Mouse (Mus musculus) left cerebral cortex, adult 8-10 months (tissue): ENCODE results near the gene Kmt2d. TPM values are rescaled to one million over a fixed set of nuclear protein-coding genes. Genes with fewer than 3 reads are reported as not detected.
"Not testable (repeated sequence)": the region's sequence is repeated elsewhere in the genome, so short reads cannot be mapped to it uniquely, and the experiment has no call there.

Source experiments
- DNase-seq, 2 experiments: peaks; one replicate each; pipeline ENCODE4 v3.0.0; 2022; ENCODE audit warnings: low spot score in 2 of 2
- total RNA-seq, 4 experiments: library from RNA; stranded (reverse); gene quantifications; 2 replicates each; pipeline ENCODE4 v1.2.4; 2022

Gene Kmt2d
- total RNA-seq, 4 experiments from 2014 or later: 65.4 to 88.7 (median 76.5) TPM

DNA sequence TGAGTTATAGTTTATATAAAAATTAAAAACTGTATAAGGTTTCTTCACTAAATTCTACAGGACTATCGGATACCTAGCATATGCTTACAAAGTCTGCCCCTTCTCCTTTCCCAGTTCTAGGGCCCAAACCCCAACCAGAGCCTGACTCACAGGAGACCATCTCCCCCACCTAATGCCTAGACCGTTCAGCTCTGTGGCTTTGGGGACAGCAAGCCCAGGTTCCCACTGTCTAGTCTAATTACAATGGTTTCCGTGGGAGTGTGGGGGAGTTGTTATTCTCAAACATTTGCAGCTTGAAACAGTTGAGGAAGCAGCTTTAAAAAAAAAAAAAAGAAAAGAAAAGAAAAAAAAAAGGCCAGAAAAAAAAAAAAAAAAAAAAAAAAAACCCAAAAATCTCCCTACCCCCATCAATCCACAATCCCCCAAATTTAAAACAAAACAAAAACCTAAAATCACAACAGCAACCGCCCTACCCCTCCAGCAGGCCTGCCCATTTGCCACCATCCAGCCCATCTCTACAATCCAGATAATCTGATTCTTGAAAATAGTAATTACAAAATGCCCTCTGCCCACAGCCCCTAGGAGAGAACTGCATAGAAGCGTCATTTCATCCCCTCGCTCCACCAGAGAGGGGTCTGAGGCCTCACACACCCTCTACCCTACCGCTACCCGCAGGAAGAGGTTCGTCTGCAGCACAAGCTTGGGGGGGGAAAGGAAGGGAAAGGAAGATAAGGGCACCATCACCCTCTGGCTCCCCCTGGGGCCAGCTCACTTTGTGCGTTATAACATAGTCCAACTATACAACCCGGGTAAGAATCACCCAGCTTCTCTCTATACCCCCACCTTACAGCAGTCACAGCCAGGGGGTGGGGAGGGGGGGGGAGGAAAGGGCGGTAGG lies 38.6 kb downstream of the Kmt2d start:
- no peak for DNase-seq

DNA sequence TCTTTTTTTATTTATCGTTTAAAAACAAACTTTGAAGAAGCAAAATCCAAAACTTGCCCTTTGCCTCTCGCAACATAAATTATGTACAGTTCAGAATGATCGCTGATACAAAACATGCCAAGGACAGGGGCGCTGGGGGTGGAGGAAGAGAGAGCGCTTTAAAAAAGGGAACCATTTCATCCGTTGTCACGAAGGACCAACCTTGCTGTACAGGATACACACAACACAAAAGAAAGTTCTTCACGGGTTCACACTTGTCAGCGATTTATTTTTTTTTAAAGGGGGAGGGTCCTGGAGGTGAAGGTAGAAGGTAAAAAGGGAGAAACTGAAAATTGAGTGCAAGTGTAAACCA lies 39.3 kb downstream of the Kmt2d start:
- no peak for DNase-seq

- peak; percentile 87 to 92 for DNase-seq
Measured at GRCm38 (mm10) chr15:98830736-98831683, 40.0 kb downstream of the Kmt2d start, which contains the start of gene Prkag1. Gene Prkag1 (minus strand): TSS chr15:98831521.

DNA sequence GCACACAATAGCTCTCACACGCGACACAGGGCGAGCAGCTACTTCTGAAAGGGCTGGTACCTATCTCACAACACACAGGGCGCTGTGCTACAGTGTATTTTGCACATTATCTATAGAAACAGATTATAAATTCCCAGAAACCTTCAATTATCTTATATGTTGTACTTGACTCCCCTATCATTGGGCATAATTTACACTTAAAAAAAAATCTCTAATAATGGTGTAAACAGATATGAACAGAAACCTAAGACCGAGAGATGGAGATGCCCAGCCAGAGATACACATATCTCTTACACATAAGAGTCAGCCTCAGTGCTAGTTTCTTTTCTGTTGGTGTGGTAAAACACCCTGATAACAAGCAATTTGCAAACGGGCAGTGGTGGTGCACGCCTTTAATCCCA lies 43.4 kb downstream of the Kmt2d start:
- no peak for DNase-seq

- no peak for DNase-seq
Measured at GRCm38 (mm10) chr15:98823434-98823833, 47.6 kb downstream of the Kmt2d start.

DNA sequence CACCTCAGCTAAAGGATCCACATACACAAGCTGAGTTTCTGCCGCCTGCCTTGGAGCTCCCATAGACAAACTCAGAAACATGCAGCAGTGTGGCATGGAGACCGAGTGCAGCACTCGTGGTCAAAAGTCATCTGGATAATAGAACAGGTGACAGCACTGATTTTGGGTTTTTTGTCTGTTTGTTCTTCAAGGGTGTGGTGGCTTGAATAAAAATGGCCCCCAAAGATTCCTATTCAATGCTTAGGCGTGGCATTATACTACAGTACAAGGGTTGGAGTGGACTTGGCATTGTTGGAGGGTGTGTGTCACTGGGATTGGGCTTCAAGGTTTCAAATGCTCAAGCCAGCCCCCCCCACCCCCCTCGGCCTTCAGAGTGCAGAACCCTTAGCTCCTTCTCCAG lies 48.9 kb downstream of the Kmt2d start:
- no peak for DNase-seq

DNA sequence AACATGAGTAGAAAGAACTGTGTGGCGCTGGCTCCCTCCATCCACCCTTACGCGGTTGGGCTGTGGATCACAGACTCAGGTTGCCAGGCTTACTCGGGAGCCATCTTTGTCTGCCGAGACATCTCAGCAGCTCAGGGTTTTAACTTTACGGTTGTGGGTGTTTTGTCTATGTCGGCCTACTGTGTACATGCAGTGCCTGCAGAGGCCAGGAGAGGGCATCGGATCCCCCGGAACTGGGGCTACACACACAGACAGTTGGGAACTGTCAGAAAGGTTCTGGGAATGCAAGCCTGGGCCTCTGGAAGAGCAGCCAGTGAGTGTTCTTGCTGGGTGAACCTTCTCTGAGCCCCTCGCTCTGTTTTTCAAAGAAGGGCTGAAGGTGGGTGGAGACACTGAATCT lies 49.6 kb downstream of the Kmt2d start:
- no peak for DNase-seq

DNA sequence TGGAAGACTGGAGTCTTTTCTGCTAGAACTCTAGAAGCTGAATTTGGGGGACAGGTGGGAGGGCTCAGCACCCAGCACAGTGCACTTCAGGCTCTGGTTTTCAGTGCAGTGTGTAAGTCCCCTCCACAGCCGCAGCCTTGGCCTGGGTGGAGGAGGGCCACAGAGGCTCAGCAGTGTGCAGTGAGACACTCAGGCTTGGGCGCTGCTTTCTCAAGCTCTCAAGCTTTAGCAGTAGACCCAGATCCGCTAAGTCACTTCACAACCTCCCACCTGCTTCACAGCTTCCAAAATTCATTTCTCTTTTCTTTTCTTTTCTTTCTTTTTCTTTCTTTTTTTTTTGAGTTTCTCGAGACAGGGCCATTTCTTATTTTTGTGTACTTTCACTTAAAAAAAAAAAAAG lies 50.1 kb downstream of the Kmt2d start:
- DNase-seq: no peak

- no peak for DNase-seq
Measured at GRCm38 (mm10) chr15:98818171-98818570, 52.8 kb downstream of the Kmt2d start.

- DNase-seq: peak in 1 of 2 experiments; percentile 83
Measured at GRCm38 (mm10) chr15:98812741-98813424, 58.1 kb downstream of the Kmt2d start.

GRCm38 (mm10) chr15:98810212-98810611 lies 60.8 kb downstream of the Kmt2d start:
- DNase-seq: not testable (repeated sequence)

- DNase-seq: no peak
Measured at GRCm38 (mm10) chr15:98809390-98809789, 61.6 kb downstream of the Kmt2d start, which contains the start of gene Ddn. Gene Ddn (minus strand): TSS chr15:98809490.

DNA sequence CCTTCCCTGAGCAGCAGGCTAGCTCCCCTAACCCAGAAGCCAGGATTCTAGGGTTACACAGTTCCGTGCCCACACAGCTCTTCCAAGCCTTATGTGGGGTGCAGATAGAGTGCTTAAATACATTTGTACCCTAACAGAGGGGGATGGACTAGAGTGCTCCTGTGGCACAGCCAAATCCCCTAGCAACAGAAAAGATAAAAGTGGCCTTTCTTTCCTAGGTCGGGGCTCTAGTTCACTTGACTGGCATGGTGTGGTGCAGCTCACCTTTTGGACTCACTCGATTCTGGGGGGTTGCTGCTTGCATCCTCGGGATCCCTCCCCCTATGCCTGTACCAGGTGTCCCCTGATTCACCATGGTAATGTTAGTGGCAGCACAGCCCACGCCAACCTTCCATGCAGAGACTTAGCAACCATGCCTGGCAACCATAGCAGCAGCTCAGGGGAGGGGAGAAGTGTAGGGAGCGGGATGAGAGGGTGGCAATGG lies 62.3 kb downstream of the Kmt2d start:
- DNase-seq: peak in 1 of 2 experiments; percentile 95

DNA sequence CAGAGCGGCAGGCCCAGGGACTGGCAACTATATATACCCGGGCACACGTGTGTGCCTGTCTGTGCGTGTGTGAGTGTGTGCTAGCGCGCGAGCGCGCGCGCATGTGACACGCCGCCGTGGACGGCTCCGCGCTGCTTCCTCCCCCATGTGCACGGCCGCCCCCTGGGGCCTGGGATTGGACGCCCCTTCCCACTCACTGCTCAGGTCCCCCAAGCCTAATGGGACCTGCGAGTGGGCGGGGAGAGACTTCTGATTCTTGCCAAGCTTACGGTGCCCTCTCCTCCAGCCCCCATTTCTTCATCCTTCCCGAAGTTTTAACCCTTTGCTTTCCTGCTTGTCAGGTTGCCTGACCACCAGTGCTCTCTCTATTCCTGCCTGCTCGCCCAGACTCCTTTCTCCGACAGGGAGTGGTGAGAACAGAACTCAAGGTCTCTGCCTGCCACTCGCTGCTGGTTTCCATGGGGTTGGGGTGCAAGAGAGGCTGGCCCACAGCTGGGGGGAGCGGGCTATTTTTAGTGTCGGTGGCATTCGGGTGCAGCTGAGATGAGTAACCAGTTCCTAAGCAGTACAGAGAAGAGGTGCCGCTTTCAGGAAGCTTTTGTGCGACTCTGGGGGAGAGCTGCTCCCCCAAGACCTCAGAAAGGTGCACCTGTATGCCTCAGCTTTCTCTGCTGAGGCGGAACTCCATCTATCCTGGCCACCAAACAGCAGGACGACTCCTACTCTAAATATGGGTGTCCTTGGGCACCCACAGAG lies 62.9 kb downstream of the Kmt2d start:
- DNase-seq: peak in 1 of 2 experiments; percentile 87

DNA sequence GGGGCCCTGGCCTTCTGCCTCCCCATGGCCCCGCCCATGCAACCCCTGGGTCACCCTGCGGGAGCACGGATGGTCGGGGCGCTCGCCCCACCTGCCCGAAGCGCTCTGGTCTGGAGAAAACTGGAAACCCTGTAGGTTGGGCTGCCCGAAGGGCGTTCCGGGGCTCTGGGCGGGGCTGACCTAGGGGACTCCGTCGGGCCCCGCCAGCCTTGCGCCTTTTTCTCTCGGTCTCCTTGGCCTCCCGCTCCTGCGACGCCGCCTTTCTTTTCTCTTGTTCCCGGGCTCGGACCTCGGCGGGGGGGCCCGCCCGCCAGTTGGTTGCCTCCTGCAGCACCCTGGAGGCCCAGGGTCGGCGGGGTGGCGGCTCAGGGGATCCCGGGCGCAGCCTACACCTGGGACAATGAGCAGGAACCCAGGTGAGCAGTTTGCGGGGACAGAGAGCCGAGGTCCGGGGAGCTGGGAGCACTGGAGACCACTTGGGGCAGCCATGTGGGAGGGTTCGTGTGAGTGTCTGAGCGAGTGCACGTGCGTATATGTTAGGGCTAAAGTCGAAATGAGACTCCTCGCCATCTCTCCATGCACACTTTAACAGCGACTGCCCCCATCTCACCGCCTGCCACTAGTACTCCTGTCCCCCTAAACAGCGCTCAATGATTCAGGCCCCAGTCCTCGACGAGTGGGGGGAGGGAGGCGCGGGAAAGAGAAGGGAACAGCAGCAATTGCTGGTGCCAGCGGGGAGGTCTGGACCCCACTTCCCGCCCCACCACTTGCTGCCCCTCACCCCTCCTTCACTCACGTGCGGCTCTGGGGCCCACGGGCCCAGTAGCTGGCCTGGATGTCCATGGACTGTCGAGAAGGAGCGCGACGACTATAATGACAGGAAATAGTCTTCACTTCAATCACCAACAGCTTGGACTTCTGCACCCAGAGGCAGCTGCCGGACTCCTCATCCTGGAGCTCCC lies 63.9 kb downstream of the Kmt2d start:
- DNase-seq: no peak

GRCm38 (mm10) chr15:98806071-98806808 lies 64.8 kb downstream of the Kmt2d start:
- no peak for DNase-seq

GRCm38 (mm10) chr15:98805324-98806040 lies 65.5 kb downstream of the Kmt2d start:
- peak in 1 of 2 experiments; percentile 71 for DNase-seq

GRCm38 (mm10) chr15:98804054-98804453 lies 67.0 kb downstream of the Kmt2d start:
- peak; percentile 76 to 91 for DNase-seq
